Mouse (Mus musculus) mouse trophoblast stem cell (cell line): ENCODE results near the gene Dock2.
"Not testable (repeated sequence)": the region's sequence is repeated elsewhere in the genome, so short reads cannot be mapped to it uniquely, and the experiment has no call there.

Source experiments
- in situ Hi-C, 2 experiments: fragments of 300-500 bp; cut with MseI, MboI; formaldehyde crosslinking; loops; 2 replicates in 1 of 2; 3 replicates in 1 of 2; pipeline ENCODE4 v1.15.1; 2025

Gene Dock2

DNA sequence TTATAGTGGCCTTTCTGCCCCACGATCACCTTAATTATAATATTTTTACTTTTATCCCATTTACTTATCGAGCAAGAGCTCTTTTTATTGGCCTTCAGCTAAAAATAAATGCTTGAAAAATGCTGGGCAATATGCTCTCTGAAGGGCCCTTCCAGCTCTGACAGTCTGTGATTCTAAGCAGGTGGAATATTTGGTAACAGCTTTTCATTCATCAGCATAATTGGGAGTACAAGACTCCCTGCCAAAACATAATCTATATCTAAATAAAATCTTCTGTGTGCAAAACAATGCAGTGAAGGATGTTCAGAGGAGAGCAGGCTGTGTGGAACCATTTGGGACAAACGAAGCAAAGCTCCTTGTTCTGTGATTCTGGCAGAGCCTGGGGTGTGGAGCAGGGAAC, 492.4 kb downstream of the Dock2 start:
- in situ Hi-C loops: no loop called here

DNA sequence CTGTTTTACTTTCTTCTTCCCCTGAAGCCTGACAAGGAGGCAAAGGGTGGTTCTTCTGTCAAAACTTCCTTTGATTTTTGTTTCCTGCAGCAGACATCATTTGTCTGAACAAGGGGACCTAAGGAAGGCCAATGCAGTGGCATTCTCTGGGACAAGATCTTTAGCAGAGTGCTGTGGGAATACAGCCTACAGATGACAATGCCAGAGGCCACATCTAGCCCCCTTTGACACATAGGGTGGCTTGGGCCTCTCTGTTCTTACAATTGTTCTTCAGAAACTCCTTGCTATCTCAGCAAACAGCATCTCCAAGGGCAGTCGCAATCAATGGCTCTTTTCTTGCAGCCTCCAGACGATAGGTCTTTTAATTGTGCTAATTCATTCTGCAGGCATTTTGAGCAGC, 493.0 kb downstream of the Dock2 start:
- in situ Hi-C loops: no loop called here

DNA sequence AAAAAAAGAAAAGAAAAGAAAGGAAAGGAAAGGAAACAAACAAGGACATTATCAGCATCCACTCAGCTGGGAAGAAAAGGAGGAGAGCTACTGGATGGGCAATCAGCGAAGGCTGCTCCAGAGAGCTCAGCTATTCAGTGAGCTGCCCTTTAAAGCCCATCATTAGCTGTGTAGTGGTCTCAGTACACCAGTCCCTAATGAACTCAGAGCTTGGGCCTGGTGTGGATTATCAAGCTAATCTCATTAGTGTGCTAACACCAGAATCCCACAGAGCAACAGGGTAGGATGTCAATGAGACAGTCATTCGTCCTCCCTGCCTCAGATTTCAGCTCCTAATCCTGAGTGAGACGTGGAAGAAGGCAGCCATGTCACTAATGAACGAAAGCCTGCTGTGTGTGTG, 493.4 kb downstream of the Dock2 start:
- in situ Hi-C loops: no loop called here

DNA sequence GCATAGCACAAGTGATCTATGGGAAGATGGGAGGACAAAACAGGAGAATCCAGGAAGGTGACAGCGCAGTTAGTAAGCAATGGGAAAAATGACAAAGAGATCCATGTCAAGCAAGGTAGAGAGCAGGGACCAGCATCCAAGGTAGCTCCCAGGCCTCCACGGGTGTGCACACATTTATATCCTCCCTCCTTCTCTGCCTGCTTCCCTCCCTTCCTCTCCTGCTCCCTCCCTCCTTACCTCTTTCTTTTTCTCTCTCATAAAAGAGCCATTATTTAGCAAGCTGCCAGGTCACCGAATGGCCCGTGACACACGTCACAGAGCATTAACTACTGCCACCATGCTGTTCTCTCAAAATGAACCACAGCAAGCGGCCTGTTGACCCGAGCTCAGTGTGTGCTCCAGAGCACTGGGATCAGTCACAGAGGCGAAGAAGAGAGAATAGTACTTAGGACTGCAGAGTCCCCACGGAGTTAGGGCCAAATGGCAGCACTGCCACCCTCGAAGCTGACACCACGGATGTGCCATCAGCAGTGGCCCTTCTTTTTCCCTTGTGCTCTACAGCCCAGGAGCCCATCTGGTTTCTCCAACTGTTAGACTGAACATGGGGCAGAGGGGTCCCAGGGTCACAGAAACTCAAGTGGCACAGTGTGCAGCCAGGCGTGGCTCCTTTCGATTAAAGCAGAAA, 499.4 kb downstream of the Dock2 start:
- in situ Hi-C loops: no loop called here

DNA sequence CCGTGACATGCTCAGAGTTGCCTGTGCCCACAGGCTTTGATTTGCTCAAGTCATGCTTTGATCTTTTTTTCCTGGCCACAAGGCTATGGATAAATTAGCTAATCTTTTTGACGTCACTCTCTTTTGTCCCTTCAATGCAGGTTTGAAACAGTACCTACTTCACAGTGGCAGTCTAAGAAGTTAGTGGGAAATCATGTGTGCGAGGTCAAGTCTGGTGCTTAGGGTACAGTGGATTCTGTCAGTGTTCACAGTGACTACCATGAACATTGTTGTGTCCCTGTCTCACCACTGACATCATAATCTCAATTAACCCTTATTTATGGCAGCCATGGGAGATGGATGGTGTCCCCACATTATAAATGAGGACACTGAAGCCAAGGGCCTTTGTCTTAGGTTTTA, 506.6 kb downstream of the Dock2 start:
- in situ Hi-C loops: no loop called here

DNA sequence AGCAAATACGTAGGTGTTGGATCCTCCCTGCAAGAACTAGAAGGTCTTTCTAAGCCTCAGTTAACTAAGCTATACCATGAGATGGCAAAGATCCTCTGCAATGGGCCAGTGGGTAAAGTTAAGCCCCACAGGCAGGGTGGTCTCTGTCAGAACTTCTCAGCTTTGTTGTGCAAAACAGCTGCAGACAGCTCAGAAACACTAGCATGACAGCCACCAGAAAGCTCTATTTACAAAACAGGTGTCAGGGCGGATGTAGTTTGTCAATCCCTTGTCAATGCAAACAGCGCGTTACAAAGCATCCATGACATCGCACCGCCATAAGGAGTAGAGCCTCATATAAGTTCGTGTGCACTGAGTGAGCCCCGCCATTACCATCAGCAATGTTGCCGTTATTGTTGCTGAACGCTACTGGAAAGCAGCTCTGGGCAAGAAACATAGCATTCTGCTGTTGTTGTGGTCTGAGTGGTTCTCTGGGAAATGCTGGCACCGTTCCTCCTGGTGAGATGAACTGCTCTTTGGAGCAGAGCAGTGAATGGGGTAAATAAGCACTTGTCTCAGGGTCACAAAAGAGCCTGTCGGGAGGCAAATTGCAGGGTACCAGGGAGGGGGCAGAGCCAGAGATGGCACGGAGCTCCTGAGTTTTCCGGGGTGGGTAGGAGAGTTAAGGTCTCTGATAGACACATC, 507.2 kb downstream of the Dock2 start:
- in situ Hi-C loops: no loop called here

DNA sequence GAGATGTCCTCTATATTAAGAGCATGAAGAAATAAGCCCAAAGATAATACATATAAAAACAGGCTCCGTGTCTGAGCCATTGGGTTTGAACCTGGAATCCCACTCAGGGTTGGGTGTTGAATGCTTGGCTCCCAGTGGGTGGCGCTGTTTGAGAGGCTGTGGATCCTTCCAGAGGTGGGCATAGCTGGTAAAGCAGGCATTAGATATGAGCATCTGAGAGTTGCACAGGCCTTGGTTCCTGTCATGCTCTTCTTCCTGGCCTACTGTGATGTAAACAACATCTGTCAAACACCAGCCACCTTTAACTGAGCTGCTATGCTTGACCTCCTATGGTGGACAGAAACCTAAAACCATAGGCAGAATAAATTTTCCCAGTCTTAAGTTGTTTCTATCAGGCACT, 507.8 kb downstream of the Dock2 start:
- in situ Hi-C loops: no loop called here

DNA sequence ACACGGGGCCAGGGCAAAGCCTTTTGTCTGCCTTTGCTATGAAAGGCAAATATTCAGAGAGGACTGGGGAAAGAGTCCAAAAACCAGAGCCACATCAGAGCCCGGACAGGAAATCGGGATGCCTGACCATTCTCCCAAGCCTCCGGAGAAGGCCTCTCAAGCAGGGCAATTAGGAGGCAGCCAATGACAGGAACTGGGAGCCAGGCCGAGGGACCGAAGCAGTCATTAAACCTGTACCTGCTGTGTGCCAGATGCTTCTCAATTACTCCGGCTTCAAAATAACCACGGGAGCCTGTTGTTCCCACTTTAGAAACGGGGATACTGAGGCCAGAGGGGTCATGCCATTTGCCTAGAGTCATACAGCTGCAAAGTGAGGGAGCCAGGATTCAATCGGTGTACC, 511.7 kb downstream of the Dock2 start:
- in situ Hi-C loops: no loop called here

DNA sequence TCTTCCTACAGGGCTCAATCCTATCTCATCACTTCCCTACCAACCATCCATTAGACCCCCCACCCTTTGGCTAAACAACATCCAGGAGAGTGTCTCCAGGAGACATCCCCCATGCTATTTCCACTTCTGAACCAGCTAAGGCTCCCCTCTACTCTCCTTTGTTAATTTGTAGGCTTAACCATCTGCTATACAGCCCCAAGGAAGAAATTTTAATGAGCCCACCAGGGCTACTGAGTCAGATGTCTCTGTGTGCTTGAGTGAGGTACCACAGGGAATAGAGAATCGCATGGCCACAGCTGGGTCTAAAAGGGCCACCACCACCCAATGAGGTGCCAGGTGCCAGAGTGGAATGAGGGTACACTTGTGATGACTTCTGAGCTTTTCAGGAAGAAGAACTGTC, 519.6 kb downstream of the Dock2 start:
- in situ Hi-C loops: no loop called here

DNA sequence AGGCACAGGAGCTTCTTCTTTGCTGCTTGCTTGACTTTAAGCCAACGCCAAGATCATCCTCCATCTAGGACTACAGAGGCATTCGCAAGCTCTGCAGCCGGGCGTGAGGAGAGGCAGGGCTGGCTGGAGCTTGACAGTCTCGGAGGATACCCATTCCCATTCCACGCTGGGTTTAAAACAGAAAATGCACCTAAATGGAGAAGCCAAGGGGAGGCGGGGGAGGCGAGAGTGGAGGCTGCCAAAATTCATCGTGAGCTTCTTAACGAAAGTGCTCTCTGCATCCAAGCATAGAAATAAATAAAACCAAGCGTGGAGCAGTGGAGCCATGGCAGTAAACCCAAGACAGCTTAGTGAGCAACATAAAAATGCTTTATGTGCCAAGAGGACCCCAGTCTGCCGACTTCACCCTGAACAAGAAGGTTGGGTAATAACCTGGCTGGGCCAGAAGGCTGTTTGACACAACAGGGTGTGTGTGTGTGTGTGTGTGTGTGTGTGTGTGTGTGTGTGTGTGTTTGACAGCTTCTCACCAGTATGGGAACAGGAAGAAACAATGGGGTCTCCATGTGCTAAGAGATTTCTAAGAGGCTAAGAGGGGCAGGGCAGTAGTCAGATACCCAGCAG, 524.7 kb downstream of the Dock2 start:
- in situ Hi-C loops: no loop called here

DNA sequence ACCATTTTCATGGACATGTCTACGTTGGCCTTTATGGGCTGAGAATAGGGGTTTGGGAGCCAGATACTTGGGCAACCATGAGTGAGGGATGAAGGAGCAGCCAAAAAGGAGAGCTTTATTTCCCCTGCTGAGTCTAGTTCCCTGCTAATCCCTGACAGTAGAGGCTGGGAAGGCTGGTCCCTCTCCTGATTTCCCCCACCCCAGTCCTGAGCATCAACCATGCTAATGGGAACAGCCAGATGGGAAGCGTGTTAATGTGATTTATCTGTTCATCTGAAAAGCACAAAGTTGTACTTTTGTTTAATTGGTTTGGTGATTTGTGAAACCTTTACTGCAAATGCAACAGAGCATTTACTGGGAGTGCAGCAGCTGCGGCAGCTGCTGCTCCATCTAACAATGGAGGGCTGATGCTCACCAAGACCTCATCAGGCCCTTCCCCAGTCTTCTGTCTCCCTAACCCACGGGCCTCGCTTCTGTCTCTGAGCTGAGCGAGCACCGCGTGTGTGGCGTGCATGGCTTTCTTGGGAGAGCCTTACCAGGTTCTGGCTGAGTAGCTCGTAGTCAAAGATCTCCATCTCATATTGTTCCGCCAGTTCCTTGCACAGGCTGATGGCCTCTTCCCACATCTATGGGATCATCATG, 526.0 kb downstream of the Dock2 start:
- in situ Hi-C loops: no loop called here

DNA sequence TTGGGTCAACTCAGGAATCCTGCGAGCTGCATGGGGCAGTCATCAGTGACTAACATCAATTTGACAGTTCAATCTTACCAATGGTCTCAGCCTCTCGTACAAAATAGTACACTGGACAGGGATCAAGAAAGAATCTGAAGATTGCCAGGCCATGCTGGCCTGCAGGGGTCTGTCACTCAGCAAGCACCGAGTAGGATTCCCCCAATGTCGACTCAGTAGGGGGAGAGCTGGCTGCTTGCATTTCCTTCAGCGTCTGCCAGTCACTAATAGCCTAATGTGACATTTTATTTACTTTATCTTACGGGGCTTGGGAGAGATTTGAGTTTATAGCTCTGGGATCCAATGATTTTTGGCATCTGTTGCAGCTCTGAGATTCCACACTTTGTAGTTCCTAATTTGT, 540.7 kb downstream of the Dock2 start:
- in situ Hi-C loops: no loop called here

DNA sequence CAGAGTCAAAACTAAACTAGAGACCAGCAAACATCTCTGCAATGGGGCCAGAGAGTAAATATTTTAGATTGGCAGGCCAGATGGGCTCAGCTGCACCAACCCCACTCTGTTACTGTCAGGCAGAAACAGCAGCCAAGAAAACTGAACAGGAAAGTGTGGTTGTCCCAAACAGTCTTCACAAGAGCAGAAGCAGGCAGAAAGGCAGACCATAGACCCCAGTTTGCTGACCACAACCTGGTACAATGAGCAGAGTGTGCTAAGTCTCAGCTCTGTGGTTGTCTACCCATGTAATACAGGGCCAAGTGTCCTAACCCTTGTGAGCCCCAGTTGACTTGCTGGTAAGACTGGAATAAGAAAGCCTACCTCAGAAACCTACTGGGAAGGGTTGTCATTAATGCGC, 543.4 kb downstream of the Dock2 start:
- in situ Hi-C loops: no loop called here

DNA sequence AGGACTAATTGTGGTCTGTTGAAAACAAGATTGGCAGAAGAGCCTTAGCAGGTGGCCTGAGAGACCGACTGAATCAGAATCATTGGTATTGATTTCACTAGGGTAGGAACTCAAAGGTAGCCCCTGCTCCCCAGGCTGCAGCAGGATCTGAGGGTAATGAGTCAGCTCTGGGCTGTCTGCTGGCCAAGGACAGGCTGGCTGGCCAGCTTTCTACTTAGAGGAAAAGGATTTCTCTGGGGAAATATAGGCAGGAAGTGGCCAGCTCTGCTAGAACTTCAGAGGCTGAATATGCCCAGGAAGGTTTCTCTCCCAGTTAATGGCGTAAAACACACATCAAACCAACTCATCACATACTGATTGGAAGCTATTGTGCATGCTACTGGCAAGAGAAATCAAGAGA, 544.0 kb downstream of the Dock2 start:
- in situ Hi-C loops: loop anchor here in 1 of 2 experiments (10.0 kb wide), 1 partner anchor 555 kb away; no protein-coding TSS in a partner anchor

DNA sequence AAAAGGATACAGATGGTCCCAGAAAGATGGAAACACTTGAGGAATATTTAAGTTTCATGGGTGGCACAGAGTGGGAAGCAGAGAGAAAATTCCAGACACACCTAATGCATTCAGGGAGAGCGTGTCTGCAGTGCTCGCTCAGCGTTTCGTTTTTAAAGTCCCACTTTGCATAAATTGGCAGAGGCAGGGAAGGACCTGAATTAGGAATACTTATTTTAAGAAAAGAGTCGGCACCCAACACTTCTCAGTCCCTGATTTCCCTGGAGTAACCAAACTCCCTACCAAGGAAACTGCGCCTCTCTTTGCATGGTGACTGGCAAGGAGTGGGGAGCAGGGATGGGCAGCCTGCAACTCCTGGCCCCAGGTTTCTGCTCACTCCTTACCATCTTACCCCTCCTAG, 546.8 kb downstream of the Dock2 start:
- in situ Hi-C loops: loop anchor here in 1 of 2 experiments (10.0 kb wide), 1 partner anchor 558 kb away; no protein-coding TSS in a partner anchor

DNA sequence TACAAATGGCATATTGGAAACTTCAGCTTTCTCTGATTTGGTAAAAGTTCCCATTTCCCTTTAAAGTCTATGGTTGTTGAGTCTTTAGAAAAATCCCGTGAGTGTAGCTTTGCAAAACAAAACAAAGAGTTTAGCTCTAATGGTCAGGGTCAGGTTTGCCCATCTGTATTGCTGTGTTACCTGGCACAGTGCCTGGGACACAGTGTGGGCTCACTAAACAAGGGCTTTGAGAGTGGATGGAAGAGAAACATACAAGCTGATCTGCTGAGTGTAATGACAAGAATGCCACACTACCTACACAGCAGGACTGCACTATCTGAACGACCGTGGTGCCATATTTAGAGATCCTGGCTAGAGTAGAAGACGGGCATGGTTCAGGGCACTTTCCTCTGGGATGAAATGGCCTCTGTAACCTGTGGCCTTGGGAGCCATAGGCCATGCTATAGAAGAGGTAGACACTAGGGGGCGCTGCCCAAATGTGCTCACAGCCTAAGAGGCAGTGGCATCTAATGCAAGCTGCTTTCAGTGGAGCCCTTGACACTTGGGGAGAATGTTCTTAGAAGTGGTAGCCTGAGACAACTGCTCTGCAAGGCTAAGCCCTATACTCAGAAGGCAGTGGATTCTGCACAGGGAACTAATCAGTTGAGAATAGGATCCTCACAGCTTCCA, 547.5 kb downstream of the Dock2 start:
- in situ Hi-C loops: loop anchor here in 1 of 2 experiments (10.0 kb wide), 1 partner anchor 559 kb away; no protein-coding TSS in a partner anchor

DNA sequence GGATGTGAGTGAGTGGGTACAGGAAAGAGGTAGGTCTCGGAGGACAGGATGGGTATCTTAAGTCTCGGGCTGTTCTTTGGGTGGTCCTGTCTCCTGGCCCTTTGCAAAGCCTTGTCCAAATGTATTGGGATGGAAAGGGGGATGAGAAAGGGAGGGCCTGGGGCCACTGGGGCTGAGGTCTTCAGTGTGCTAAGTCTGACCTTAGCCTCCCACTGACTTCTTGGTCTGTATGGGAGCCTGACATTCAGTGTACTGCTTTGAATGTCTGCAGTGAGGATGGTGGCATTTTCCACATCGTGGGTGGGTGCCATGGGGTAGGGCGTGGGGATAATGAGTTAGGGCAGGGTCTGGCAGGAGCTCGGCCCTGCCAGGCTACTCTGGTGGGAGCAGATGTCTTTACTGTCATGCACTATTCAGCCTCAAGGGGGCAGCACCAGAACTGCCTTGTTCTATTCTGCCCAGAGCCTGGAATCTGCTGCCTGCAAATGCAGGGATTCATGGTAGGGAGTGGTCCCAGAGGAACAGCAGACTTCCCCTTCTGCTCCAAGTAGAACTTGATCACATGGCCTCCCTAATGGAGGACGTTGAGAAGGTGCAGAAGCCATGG, 554.8 kb downstream of the Dock2 start:
- in situ Hi-C loops: no loop called here

DNA sequence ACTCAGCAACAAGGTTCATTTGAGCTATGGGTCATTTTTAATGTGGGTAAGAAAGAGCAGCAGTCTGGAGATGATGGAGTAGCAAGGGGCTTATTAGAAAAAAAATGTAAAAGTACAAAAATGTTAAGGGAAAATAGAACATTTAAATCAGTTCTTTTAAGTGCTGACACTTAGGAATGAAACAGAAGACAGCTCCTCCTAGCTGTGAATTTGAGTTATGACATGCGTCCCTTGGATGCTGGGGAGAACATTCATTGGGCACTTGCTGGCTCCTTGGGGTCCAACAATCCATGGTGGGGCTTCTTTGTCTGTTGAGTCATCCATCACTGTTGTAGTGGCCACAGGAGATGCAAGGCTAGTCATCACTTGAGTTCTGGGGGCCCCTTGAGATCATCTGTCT, 556.5 kb downstream of the Dock2 start:
- in situ Hi-C loops: no loop called here

DNA sequence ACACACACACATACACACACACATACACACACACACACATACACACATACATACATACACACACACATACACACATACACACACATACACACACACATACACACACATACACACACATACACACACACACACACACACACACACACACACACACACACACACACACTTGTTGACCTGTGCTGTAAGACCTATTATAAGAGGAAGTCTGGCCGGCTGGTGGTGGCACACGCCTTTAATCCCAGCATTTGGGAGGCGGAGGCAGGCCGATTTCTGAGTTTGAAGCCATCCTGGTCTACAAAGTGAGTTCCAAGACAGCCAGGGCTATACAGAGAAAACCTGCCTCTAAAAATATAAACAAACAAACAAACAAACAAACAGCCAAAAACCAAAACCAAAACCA, 563.1 kb downstream of the Dock2 start:
- in situ Hi-C loops: not testable (repeated sequence)

DNA sequence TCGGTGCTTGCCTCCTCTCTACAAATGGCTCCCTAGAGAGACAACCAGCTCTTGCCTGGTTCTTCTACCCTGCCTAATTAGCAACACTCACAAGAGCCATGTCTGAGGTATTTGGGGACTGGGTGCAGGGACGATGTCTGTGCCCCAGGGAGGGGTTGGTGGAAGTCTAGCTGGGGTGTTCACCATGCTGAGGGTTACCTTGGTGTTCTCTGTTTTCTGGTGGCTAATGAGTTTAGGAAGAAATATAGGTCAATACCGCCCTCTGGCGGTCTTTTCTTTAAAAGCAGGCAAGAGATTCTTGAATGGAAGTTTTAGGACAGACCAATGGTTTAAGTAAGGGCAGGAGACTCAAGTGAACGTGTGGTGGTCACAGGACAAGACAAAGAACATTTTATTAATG, 570.8 kb downstream of the Dock2 start:
- in situ Hi-C loops: loop anchor here (5.0 to 10.0 kb wide), 3 partner anchors 88 to 258 kb away; no protein-coding TSS in a partner anchor

DNA sequence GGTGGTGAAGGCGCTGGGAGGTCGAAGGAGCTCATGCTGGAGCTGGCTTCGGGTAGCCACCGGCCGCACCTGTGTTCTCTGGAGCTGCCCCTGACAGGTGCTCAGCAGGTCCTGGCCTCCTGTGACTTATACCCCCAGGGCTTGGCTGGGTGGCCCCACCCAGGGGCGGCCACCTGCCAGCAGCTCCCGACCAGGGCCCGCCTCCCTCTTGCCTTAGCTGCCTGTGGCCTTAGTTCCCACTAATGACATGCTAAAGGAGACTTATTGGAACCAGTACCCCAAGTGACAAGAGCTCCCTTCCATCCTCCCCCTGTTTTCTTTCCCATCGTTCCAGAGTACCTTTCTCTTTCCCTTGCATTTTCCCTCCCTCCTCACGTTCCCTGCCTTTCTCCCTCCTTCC, 575.7 kb downstream of the Dock2 start, which contains the start of gene Foxi1:
TSS of gene Foxi1 (minus strand) at position 101 of the 400 bp plus-strand sequence.
- in situ Hi-C loops: no loop called here
